Mouse (Mus musculus) limb, embryonic 12.5 days (tissue): ENCODE results near the gene 3425401B19Rik. TPM values are rescaled to one million over a fixed set of nuclear protein-coding genes. Genes with fewer than 3 reads are reported as not detected.

Experiments used
- ATAC-seq: fragments of 200-750 bp; cut with Nextera tagmentation; 2 replicates; pipeline ENCODE4 v1.8.0; 2017; ENCODE audit warnings: low read depth, moderate TSS enrichment; ENCODE audit not compliant: insufficient number of reproducible peaks, insufficient read depth, low FRiP score, low TSS enrichment
- H3K27ac ChIP-seq: fragments of 300-500 bp; sonication (generic); 2 replicates; pipeline ENCODE4 v1.5.1; 2016; ENCODE audit warnings: mild to moderate bottlenecking, moderate library complexity
- H3K27me3 ChIP-seq: fragments of 300-500 bp; sonication (generic); 2 replicates; pipeline ENCODE4 v1.6.1; 2016; ENCODE audit warnings: mild to moderate bottlenecking, moderate library complexity
- H3K36me3 ChIP-seq: fragments of 300-500 bp; sonication (generic); 2 replicates; pipeline ENCODE4 v1.6.1; 2016; ENCODE audit warnings: mild to moderate bottlenecking, moderate library complexity
- H3K4me1 ChIP-seq: fragments of 300-500 bp; sonication (generic); replicated peaks from 2 replicates; pipeline ENCODE4 v1.6.1; 2016
- H3K4me2 ChIP-seq: fragments of 300-500 bp; sonication (generic); 2 replicates; pipeline ENCODE4 v1.6.1; 2016; ENCODE audit warnings: mild to moderate bottlenecking, moderate library complexity
- H3K4me3 ChIP-seq: fragments of 300-500 bp; sonication (generic); replicated peaks from 2 replicates; pipeline ENCODE4 v1.5.1; 2016; ENCODE audit warnings: mild to moderate bottlenecking
- H3K9ac ChIP-seq: fragments of 300-500 bp; sonication (generic); replicated peaks from 2 replicates; pipeline ENCODE4 v1.6.1; 2016; ENCODE audit warnings: mild to moderate bottlenecking, moderate library complexity
- H3K9me3 ChIP-seq: fragments of 300-500 bp; sonication (generic); 2 replicates; pipeline ENCODE4 v1.6.1; 2016; ENCODE audit warnings: mild to moderate bottlenecking, moderate library complexity
- WGBS: fragments of 180-500 bp; shearing (Covaris S2); methylation state at CpG from one replicate; pipeline ENCODE4 v1.1.7; 2016; 5-methylcytosine and 5-hydroxymethylcytosine counted together
- polyA plus RNA-seq: library from polyadenylated mRNA; unstranded; fragments of >200 nt; fragmentation: Nextera tagmentation; extraction: Ambion mirVana; gene quantifications from 2 replicates; pipeline ENCODE4 v1.2.1, GENCODE M21; 2016

The 3425401B19Rik gene
- polyA plus RNA-seq, 1 experiment from 2014 or later, result 0.56 TPM

DNA sequence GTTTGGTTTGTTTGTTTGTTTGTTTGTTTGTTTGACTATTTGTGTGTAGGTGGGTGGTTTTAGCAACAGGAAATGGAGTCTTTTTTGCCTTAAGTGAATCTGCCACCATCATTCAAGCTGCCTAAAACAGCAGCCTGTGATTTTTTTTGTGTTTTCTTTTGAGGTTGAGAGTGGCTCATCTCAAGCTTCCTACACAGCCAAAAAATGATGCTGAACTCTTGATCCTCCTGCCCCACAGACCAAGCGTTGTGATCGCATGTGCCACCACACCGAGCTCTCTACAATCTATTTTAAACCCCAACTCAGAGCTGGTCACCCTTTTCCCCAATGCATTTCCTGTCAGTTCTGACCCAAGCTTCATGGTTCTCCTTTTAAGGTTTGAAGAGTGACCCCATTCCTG, 13.5 kb upstream of the 3425401B19Rik start:
- Histone ChIP-seq H3K4me1 (peaks cover 23% of the 10 kb centered on the region), H3K27ac (no peak overlapping the region), H3K9me3 (no peaks in the 10 kb centered on the region), H3K9ac (no peak overlapping the region), H3K27me3 (no peaks in the 10 kb centered on the region), H3K36me3 (no peaks in the 10 kb centered on the region), H3K4me3 (no peak overlapping the region), H3K4me2 (no peak overlapping the region)
- no peak for ATAC-seq
- WGBS, result 91% methylated on average over 3 of the region's 3 CpGs

DNA sequence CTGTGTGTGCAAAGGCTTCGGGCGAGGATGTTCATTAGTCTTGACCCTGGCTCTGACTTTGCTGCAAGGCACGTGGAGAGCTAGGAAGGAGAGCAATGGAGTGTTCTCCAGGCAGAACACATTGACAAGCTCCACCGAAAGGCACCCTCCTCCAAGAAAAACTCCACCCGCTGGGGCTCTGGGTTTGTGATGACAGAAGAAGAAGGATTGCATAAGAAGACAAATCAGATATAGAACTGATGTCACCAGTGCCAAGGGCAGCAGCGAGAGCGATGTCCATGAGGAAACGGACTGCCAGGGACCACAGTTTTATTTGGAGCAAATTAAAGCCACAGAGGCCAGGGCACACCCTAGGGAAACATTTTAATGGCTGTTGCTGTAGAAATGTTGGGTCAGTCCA, 12.7 kb upstream of the 3425401B19Rik start:
- Histone ChIP-seq H3K4me3 (no peak overlapping the region), H3K4me2 (no peak overlapping the region), H3K4me1 (peaks cover 23% of the 10 kb centered on the region), H3K27ac (no peak overlapping the region), H3K9ac (no peak overlapping the region), H3K27me3 (no peaks in the 10 kb centered on the region), H3K36me3 (no peaks in the 10 kb centered on the region), H3K9me3 (no peaks in the 10 kb centered on the region)
- WGBS, result 81% methylated on average over 8 of the region's 8 CpGs
- no peak for ATAC-seq

DNA sequence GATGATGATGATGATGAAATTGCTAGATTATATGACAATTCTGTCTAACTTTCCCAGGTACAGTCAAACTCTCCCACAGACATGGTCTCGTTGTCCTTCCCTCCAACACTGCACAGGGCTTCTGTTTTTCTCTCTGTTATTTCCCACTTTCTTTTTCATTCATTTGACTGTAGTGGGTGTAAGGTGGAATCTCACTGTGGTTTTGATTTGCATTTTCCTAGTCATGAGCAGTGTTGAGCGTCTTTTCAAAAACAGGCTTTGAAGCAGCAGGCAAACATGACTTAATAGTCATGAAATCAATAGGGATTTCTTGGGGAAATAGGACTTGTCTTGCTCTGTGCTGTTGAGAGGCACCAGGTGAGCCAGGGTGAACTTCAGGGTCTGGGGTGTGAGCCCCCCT, 11.3 kb upstream of the 3425401B19Rik start:
- no peak overlapping the region for H3K27ac ChIP-seq
- peaks cover 26% of the 10 kb centered on the region for H3K4me1 ChIP-seq
- H3K9ac ChIP-seq, result no peak overlapping the region
- 81% methylated on average over 2 of the region's 2 CpGs for WGBS
- H3K36me3 ChIP-seq, result no peaks in the 10 kb centered on the region
- H3K4me2 ChIP-seq, result no peak overlapping the region
- H3K27me3 ChIP-seq, result no peaks in the 10 kb centered on the region
- no peaks in the 10 kb centered on the region for H3K9me3 ChIP-seq
- no peak for ATAC-seq
- H3K4me3 ChIP-seq, result no peak overlapping the region

GRCm38 (mm10) chr14:32695906-32696305, 10.8 kb upstream of the 3425401B19Rik start:
- Histone ChIP-seq H3K27me3 (no peaks in the 10 kb centered on the region), H3K27ac (no peak overlapping the region), H3K4me3 (no peak overlapping the region), H3K4me2 (no peak overlapping the region), H3K9ac (no peak overlapping the region), H3K36me3 (no peaks in the 10 kb centered on the region), H3K4me1 (peaks cover 23% of the 10 kb centered on the region), H3K9me3 (no peaks in the 10 kb centered on the region)
- WGBS, result 87% methylated on average over 2 of the region's 2 CpGs
- ATAC-seq, result no peak

GRCm38 (mm10) chr14:32684735-32685105, 373 bp downstream of the 3425401B19Rik start:
- H3K9ac ChIP-seq, result no peak overlapping the region; the same call in 1 of the 2 replicates
- WGBS, result 64% methylated on average over 19 of the region's 19 CpGs
- no peaks in the 10 kb centered on the region for H3K9me3 ChIP-seq
- no peak for ATAC-seq
- no peaks in the 10 kb centered on the region for H3K27me3 ChIP-seq
- peak overlapping the region; percentile 2; the same call in 1 of the 2 replicates for H3K4me2 ChIP-seq
- peak overlapping the region; percentile 67; the same call in 1 of the 2 replicates for H3K27ac ChIP-seq
- no peak overlapping the region for H3K4me3 ChIP-seq
- peaks cover 17% of the 10 kb centered on the region for H3K4me1 ChIP-seq
- H3K36me3 ChIP-seq, result no peaks in the 10 kb centered on the region

- peak overlapping the region; percentile 17; the same call in 1 of the 2 replicates for H3K4me2 ChIP-seq
- no peak overlapping the region; the same call in 1 of the 2 replicates for H3K9ac ChIP-seq
- no peaks in the 10 kb centered on the region for H3K36me3 ChIP-seq
- no peak for ATAC-seq
- 70% methylated on average over 19 of the region's 19 CpGs for WGBS
- peaks cover 17% of the 10 kb centered on the region for H3K4me1 ChIP-seq
- no peaks in the 10 kb centered on the region for H3K27me3 ChIP-seq
- no peak overlapping the region; the same call in 1 of the 2 replicates for H3K27ac ChIP-seq
- H3K9me3 ChIP-seq, result no peaks in the 10 kb centered on the region
- no peak overlapping the region for H3K4me3 ChIP-seq
These were observed 935 bp downstream of the 3425401B19Rik start for GRCm38 (mm10) chr14:32683982-32684734.

DNA sequence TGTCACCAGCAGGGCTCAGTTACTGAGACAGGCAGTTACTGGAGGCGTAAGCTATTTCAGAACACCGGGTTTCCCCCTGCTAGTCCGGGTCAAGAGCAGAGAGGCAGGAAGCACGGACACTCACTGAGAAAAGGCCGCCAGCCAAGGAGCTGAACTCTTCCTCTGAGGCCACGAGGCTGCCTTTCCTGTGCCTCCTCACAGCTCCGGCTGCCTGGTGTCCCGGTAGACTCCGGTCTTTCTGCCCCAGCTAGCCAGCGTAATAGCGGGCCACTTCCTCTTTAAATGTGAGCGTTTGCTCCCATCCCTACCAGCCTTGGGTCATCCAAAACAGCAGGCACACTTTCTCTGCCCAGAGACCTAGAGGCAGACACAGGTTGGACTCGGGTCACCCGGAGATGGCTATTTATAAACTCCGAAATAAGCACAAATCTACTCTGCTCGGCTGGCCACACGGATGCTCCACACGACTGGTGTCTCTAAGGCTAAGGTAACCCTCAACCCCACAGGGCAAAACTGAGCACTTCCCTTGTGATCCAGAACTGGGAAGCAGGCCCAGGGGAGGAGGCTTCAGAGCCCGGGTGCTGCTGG, 1.7 kb downstream of the 3425401B19Rik start:
- Histone ChIP-seq H3K4me1 (peaks cover 17% of the 10 kb centered on the region), H3K27me3 (no peaks in the 10 kb centered on the region), H3K4me2 (no peak overlapping the region), H3K9me3 (no peaks in the 10 kb centered on the region), H3K9ac (no peak overlapping the region), H3K27ac (no peak overlapping the region; the same call in 1 of the 2 replicates), H3K4me3 (no peak overlapping the region), H3K36me3 (no peaks in the 10 kb centered on the region)
- no peak for ATAC-seq
- WGBS, result 57% methylated on average over 19 of the region's 19 CpGs

GRCm38 (mm10) chr14:32682536-32682935, 2.6 kb downstream of the 3425401B19Rik start:
- Histone ChIP-seq H3K9ac (no peak overlapping the region), H3K27me3 (no peaks in the 10 kb centered on the region), H3K4me1 (peaks cover 17% of the 10 kb centered on the region), H3K4me2 (no peak overlapping the region), H3K27ac (no peak overlapping the region), H3K4me3 (no peak overlapping the region), H3K36me3 (no peaks in the 10 kb centered on the region), H3K9me3 (no peaks in the 10 kb centered on the region)
- 93% methylated on average over 12 of the region's 12 CpGs for WGBS
- ATAC-seq, result no peak

DNA sequence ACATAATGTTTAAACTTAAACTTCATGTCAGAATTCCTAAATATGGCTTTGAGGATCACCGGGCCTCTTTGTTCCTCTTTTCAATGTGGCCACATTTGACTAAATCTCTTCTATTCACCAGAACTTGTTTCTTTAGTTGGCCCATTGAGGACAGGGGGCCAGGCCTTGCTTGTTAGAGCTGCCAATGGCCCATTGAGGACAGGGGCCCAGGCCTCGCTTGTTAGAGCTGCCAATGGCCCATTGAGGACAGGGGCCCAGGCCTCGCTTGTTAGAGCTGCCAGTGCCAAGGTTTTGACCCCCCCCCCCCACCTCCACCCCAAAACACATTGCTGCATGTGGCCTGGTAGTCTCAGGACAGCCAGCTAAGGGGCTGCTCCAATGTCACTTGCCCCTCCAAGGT, 3.5 kb downstream of the 3425401B19Rik start:
- no peak for ATAC-seq
- H3K4me2 ChIP-seq, result no peak overlapping the region
- no peaks in the 10 kb centered on the region for H3K27me3 ChIP-seq
- H3K9me3 ChIP-seq, result no peaks in the 10 kb centered on the region
- WGBS, result 84% methylated on average over 3 of the region's 3 CpGs
- no peak overlapping the region for H3K4me3 ChIP-seq
- no peak overlapping the region for H3K9ac ChIP-seq
- no peaks in the 10 kb centered on the region for H3K36me3 ChIP-seq
- H3K4me1 ChIP-seq, result peaks cover 17% of the 10 kb centered on the region
- H3K27ac ChIP-seq, result no peak overlapping the region

GRCm38 (mm10) chr14:32678565-32678964, 6.5 kb downstream of the 3425401B19Rik start:
- Histone ChIP-seq H3K36me3 (no peaks in the 10 kb centered on the region), H3K9me3 (no peaks in the 10 kb centered on the region), H3K4me1 (peaks cover 7% of the 10 kb centered on the region; the same call in 1 of the 2 replicates), H3K4me2 (no peak overlapping the region), H3K27ac (no peak overlapping the region), H3K4me3 (no peak overlapping the region), H3K27me3 (no peaks in the 10 kb centered on the region), H3K9ac (no peak overlapping the region)
- ATAC-seq, result no peak
- WGBS, result 75% methylated on average over 3 of the region's 3 CpGs

DNA sequence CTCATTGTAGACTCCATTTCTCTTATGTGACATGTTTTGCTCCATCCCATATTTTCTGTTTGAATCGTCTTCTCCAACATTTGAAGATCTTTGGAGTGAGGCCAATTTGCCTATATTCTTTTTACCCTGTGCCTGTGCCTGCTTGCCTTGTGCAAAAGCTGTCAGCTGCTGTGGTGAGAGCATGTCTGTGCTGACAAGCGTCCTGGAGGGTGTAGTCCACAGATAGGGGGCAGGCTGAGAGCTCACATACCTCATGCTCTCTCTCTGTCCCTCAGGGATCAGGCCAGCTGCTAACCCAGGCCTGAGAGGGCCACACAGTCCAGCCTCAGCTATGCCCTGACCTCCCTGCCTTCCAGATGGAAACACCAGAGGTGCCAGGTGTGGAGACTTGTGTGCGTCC, 11.9 kb downstream of the 3425401B19Rik start:
- ATAC-seq, result no peak
- Histone ChIP-seq H3K4me3 (no peak overlapping the region), H3K9ac (no peak overlapping the region), H3K36me3 (no peaks in the 10 kb centered on the region), H3K27me3 (no peaks in the 10 kb centered on the region), H3K27ac (no peak overlapping the region), H3K4me1 (no peaks in the 10 kb centered on the region), H3K9me3 (no peaks in the 10 kb centered on the region), H3K4me2 (no peak overlapping the region)
- WGBS, result 64% methylated on average over 3 of the region's 3 CpGs
